Mouse (Mus musculus) limb, embryonic 12.5 days (tissue): ENCODE results near the gene Toe1. TPM values are rescaled to one million over a fixed set of nuclear protein-coding genes. Genes with fewer than 3 reads are reported as not detected.

Source experiments
- ATAC-seq: fragments of 200-750 bp; cut with Nextera tagmentation; 2 replicates; pipeline ENCODE4 v1.8.0; 2017; ENCODE audit warnings: low read depth, moderate TSS enrichment; ENCODE audit not compliant: insufficient number of reproducible peaks, insufficient read depth, low FRiP score, low TSS enrichment
- H3K27ac ChIP-seq: fragments of 300-500 bp; sonication (generic); 2 replicates; pipeline ENCODE4 v1.5.1; 2016; ENCODE audit warnings: mild to moderate bottlenecking, moderate library complexity
- H3K27me3 ChIP-seq: fragments of 300-500 bp; sonication (generic); 2 replicates; pipeline ENCODE4 v1.6.1; 2016; ENCODE audit warnings: mild to moderate bottlenecking, moderate library complexity
- H3K36me3 ChIP-seq: fragments of 300-500 bp; sonication (generic); 2 replicates; pipeline ENCODE4 v1.6.1; 2016; ENCODE audit warnings: mild to moderate bottlenecking, moderate library complexity
- H3K4me1 ChIP-seq: fragments of 300-500 bp; sonication (generic); replicated peaks from 2 replicates; pipeline ENCODE4 v1.6.1; 2016
- H3K4me2 ChIP-seq: fragments of 300-500 bp; sonication (generic); 2 replicates; pipeline ENCODE4 v1.6.1; 2016; ENCODE audit warnings: mild to moderate bottlenecking, moderate library complexity
- H3K4me3 ChIP-seq: fragments of 300-500 bp; sonication (generic); replicated peaks from 2 replicates; pipeline ENCODE4 v1.5.1; 2016; ENCODE audit warnings: mild to moderate bottlenecking
- H3K9ac ChIP-seq: fragments of 300-500 bp; sonication (generic); replicated peaks from 2 replicates; pipeline ENCODE4 v1.6.1; 2016; ENCODE audit warnings: mild to moderate bottlenecking, moderate library complexity
- H3K9me3 ChIP-seq: fragments of 300-500 bp; sonication (generic); 2 replicates; pipeline ENCODE4 v1.6.1; 2016; ENCODE audit warnings: mild to moderate bottlenecking, moderate library complexity
- WGBS: fragments of 180-500 bp; shearing (Covaris S2); methylation state at CpG from one replicate; pipeline ENCODE4 v1.1.7; 2016; 5-methylcytosine and 5-hydroxymethylcytosine counted together
- polyA plus RNA-seq: library from polyadenylated mRNA; unstranded; fragments of >200 nt; fragmentation: Nextera tagmentation; extraction: Ambion mirVana; gene quantifications from 2 replicates; pipeline ENCODE4 v1.2.1, GENCODE M21; 2016

The Toe1 gene
- polyA plus RNA-seq, 1 experiment from 2014 or later, result 40.8 TPM

GRCm38 (mm10) chr4:116761914-116762313 is 45.5 kb downstream of the Toe1 start:
- ATAC-seq, result no peak
- WGBS, result 75% methylated on average over 2 of the region's 2 CpGs

GRCm38 (mm10) chr4:116749750-116750149 is 57.7 kb downstream of the Toe1 start:
- H3K36me3 ChIP-seq, result peaks cover 4% of the 10 kb centered on the region; the same call in 1 of the 2 replicates
- no peak overlapping the region for H3K27ac ChIP-seq
- H3K4me3 ChIP-seq, result no peak overlapping the region
- no peak for ATAC-seq
- H3K9ac ChIP-seq, result no peak overlapping the region
- H3K4me1 ChIP-seq, result no peaks in the 10 kb centered on the region
- no peaks in the 10 kb centered on the region for H3K27me3 ChIP-seq
- H3K9me3 ChIP-seq, result no peaks in the 10 kb centered on the region
- H3K4me2 ChIP-seq, result no peak overlapping the region
- 94% methylated on average over 2 of the region's 2 CpGs for WGBS

More at GRCm38 (mm10) chr4:116761914-116762313, 45.5 kb downstream of the Toe1 start:
- Histone ChIP-seq H3K4me1 (no peaks in the 10 kb centered on the region), H3K9ac (no peak overlapping the region), H3K9me3 (no peaks in the 10 kb centered on the region), H3K27ac (no peak overlapping the region), H3K27me3 (no peaks in the 10 kb centered on the region), H3K4me3 (no peak overlapping the region), H3K36me3 (no peaks in the 10 kb centered on the region), H3K4me2 (no peak overlapping the region)

Other genes with a start within 250 kb of the Toe1 start
- 33.3 and 35.7 TPM in 2 replicates for gene Gpbp1l1, start 250.0 kb downstream of the Toe1 start, polyA plus RNA-seq
- 2.4 and 2.5 TPM in 2 replicates for gene Ccdc17, start 211.0 kb downstream of the Toe1 start, polyA plus RNA-seq
- gene Nasp, start 179.7 kb downstream of the Toe1 start, polyA plus RNA-seq, result 322 and 325 TPM in 2 replicates
- gene Akr1a1, start 156.0 kb downstream of the Toe1 start, polyA plus RNA-seq, result 634 and 637 TPM in 2 replicates
- gene Prdx1, start 122.1 kb downstream of the Toe1 start, polyA plus RNA-seq, result 1,153 and 1,285 TPM in 2 replicates
- 25.2 and 27.9 TPM in 2 replicates for gene Mmachc, start 99.2 kb downstream of the Toe1 start, polyA plus RNA-seq
- 27.1 and 27.5 TPM in 2 replicates for gene Ccdc163, start 99.1 kb downstream of the Toe1 start, polyA plus RNA-seq
- gene Tesk2, start 86.7 kb downstream of the Toe1 start, polyA plus RNA-seq, result 13.2 and 13.5 TPM in 2 replicates
- gene Mutyh, start 83 bp upstream of the Toe1 start, polyA plus RNA-seq, result 22.1 and 23.5 TPM in 2 replicates
- 1.5 and 2.0 TPM in 2 replicates for gene Hpdl, start 14.1 kb upstream of the Toe1 start, polyA plus RNA-seq
- gene Zswim5, start 69.7 kb upstream of the Toe1 start, polyA plus RNA-seq, result 0.58 and 0.70 TPM in 2 replicates
- 110 and 111 TPM in 2 replicates for gene Urod, start 186.8 kb upstream of the Toe1 start, polyA plus RNA-seq
- 10.7 and 10.8 TPM in 2 replicates for gene Hectd3, start 187.7 kb upstream of the Toe1 start, polyA plus RNA-seq
- 53.0 and 54.0 TPM in 2 replicates for gene Eif2b3, start 211.8 kb upstream of the Toe1 start, polyA plus RNA-seq